Mouse (Mus musculus): ENCODE measurements around the gene Med25.

Gene Med25

GRCm38 (mm10) chr7:44862434-44862833 lies 30.1 kb downstream of the Med25 start:
- DNase-seq, result no peak

GRCm38 (mm10) chr7:44861429-44861816 lies 31.1 kb downstream of the Med25 start:
- DNase-seq, result no peak

- peak; percentile 54 to 87 for DNase-seq
These were observed 31.7 kb downstream of the Med25 start for GRCm38 (mm10) chr7:44860576-44861428.

- DNase-seq, result no peak
These were observed 32.6 kb downstream of the Med25 start for GRCm38 (mm10) chr7:44859896-44860295.

GRCm38 (mm10) chr7:44857905-44858304 lies 34.6 kb downstream of the Med25 start:
- peak; percentile 42 to 55 for DNase-seq

- DNase-seq, result peak; percentile 86 to 90
These were observed 35.4 kb downstream of the Med25 start, which contains the start of gene Pnkp for GRCm38 (mm10) chr7:44857042-44857552. Gene Pnkp (plus strand): TSS chr7:44857139.

- no peak for DNase-seq
These were observed 36.1 kb downstream of the Med25 start for GRCm38 (mm10) chr7:44856265-44856916.

- no peak for DNase-seq
These were observed 37.5 kb downstream of the Med25 start for GRCm38 (mm10) chr7:44855036-44855435.

GRCm38 (mm10) chr7:44854356-44855031 lies 38.0 kb downstream of the Med25 start:
- peak; percentile 95 to 96 for DNase-seq

GRCm38 (mm10) chr7:44853596-44854355 lies 38.7 kb downstream of the Med25 start:
- DNase-seq, result no peak

GRCm38 (mm10) chr7:44853065-44853464 lies 39.4 kb downstream of the Med25 start:
- no peak for DNase-seq

- DNase-seq, result no peak
These were observed 40.1 kb downstream of the Med25 start for GRCm38 (mm10) chr7:44852259-44853027.

GRCm38 (mm10) chr7:44851625-44852234 lies 40.8 kb downstream of the Med25 start:
- no peak for DNase-seq

- DNase-seq, result no peak
These were observed 41.5 kb downstream of the Med25 start for GRCm38 (mm10) chr7:44850789-44851624.

- peak; percentile 82 to 91 for DNase-seq
These were observed 42.4 kb downstream of the Med25 start for GRCm38 (mm10) chr7:44850146-44850545.

- peak; percentile 94 for DNase-seq
These were observed 42.9 kb downstream of the Med25 start for GRCm38 (mm10) chr7:44849416-44850111.

GRCm38 (mm10) chr7:44848561-44849415 lies 43.7 kb downstream of the Med25 start, which contains the start of the genes Akt1s1 and Tbc1d17:
Gene Akt1s1 (plus strand): TSS chr7:44848991.
Gene Tbc1d17 (minus strand): TSS chr7:44849079.
- DNase-seq, result peak; percentile 98 to 100

- no peak for DNase-seq
These were observed 44.7 kb downstream of the Med25 start for GRCm38 (mm10) chr7:44847772-44848171.
